Mouse (Mus musculus) CD4-positive, CD25-positive, alpha-beta regulatory T cell, adult 2 months (primary cell): Measurements from ENCODE around the gene Spsb4.

Experiments used
- DNase-seq: peaks from one replicate; pipeline ENCODE4 v3.0.0-alpha.2; 2012; ENCODE audit warnings: low read depth, low spot score

The Spsb4 gene

GRCm38 (mm10) chr9:97018677-97019147 is at the start of gene Spsb4:
Gene Spsb4 (minus strand): TSS chr9:97018843.
- DNase-seq, result no peak

DNA sequence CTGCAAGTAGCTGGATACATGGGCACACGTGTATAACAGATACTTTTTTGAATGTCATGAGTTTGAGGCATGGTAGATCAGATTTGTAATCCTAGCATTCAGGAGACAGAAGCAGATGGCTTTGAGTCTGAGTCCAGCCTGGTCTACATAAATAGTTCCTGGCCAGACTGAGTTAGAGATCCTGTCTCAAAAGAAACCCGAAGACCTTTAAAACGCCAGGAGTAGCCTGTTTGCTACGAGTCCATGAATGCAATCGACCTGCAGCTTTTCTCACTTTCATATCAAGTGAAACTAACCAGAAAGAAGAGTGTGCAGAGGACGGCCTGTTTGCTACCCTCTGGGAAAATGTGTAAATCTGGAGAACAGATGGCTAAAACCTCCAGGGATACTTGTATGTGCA is 49.1 kb upstream of the Spsb4 start:
- no peak for DNase-seq

DNA sequence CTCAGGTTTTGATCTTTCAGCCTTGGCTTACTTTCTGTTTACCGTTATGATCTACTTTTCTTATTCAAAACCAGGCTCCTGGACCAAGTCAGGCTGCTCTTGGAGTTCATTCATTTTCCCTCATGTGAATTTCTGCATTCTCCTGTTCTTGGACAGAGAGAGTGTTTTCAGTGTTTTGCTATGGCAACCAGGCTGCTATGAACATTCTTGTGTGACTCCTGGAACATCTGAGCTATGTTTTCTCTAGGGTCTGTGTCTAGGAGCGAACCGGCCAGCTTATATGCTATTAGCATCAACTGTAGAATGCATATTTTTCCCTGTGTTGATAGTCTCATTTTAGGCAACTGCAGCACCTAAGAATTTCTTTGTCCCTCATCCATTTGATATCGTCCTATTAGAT is 47.2 kb upstream of the Spsb4 start:
- DNase-seq, result no peak

- DNase-seq, result no peak
These were observed 46.6 kb upstream of the Spsb4 start for GRCm38 (mm10) chr9:97065216-97065615.

DNA sequence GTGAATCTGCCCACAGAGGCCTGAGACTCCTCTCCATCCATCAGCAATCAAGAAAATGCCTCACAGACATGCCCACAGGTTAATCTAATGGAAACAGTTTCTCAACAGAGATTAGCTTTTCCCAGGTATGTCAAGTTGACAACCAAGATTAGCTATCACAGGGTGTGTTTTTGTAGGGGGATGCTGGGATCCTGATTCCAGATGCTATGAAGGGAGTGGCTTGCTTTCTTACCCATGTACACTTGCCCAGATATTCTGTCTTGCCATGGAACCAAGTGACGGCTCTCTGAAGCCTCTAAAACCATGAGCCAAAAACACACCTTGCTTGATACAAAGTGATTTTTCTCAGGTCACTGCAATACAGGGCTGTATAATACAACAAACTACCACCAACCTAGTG is 45.5 kb upstream of the Spsb4 start:
- no peak for DNase-seq

DNA sequence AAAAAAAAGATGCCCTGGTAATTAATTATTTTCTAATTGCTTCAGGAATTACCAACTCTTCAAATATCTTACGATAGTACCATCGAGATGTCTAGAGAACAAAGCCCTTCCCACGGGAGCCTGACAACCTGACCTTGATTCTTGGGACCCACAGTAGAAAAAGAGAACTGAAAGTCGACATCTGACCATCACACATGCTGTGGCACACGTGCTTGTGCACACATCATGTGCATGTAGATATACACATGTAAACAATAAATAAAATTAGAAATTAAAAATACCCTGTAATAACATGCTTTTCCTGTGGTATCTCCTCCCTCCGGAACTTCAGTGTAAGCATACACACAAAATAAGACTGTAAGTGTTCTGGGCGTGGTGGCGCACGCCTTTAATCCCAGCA is 43.1 kb upstream of the Spsb4 start:
- DNase-seq, result no peak

- no peak for DNase-seq
These were observed 38.1 kb upstream of the Spsb4 start for GRCm38 (mm10) chr9:97056541-97057338.

DNA sequence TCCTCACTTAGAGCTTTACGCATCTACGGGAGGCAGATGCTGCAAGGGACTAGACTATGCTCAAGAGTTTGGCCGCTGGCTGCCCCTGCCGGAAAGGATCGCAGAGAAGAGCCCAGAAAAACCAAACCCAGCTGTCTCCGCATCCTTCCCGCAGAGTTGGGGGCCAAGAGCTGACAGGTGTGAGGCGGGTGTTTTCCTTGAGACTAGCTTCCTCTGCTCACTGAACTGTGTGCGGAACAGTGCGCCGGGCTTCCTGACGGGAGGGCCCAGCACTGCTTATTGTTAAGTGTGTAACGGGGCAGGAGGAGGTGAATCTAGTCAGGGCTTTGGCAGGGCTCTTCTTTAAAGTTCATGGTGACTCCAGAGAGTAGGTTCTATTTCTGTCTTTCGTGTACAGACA is 37.3 kb upstream of the Spsb4 start:
- DNase-seq, result no peak

GRCm38 (mm10) chr9:97051176-97051575 is 32.5 kb upstream of the Spsb4 start:
- no peak for DNase-seq

DNA sequence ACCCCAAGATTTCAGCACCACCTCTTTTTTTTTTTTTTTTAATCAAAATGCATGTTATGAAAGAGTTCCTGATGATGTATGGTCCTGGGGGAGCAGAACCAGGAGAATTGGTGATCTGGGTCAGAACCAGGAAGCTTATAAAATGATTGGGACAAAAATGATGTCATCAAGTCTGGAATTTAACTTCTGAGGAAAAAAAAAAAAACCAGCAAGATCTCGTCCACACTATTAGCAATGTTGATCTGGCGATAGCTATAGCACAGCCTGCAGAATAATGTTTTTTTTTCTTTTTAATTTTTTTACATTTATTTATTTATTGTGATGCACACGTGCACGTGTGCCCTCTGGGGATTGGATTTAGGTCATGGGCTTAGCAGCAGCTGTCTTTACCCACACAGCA is 27.6 kb upstream of the Spsb4 start:
- no peak for DNase-seq

GRCm38 (mm10) chr9:97041633-97042032 is 23.0 kb upstream of the Spsb4 start:
- no peak for DNase-seq

DNA sequence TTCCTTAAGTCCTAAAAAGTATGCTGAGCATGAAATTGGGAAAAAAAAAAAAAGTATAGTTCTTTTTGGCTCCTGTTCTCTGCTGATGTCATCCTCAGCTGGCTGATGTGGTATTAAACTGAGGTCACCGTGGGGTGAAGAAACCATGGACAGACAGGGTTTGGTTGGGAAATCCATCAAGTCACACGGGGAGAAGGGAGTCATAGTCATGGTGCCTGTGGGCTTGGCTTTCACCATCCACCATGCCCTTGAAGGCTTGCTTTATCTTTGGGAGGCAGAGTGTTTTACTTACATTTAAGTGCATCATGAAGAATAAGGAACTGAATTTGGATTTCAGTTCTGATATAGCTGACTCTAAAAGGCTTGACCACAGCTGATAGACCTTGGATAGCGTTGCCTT is 19.4 kb upstream of the Spsb4 start:
- no peak for DNase-seq

GRCm38 (mm10) chr9:97036656-97037055 is 18.0 kb upstream of the Spsb4 start:
- DNase-seq, result no peak

- no peak for DNase-seq
These were observed 8.7 kb upstream of the Spsb4 start for GRCm38 (mm10) chr9:97027361-97027760.

DNA sequence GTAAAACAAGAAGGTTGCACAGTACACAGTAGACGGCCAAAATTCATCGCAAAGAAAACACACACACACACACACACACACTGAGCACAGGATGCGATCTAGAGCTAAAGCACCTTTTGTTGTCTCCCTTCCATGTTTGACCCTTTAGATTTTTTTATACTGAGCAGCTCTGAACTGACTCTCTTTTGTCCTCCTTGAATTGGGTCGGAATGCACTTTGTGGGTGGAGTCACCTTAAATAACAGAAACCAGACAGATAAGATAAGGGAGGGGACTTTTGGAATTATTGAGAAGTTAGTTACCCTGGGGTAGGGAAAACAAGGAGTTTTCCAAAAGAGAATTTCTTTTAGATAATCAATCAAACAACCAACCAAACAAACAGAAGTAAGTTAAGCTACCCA is 7.4 kb upstream of the Spsb4 start:
- DNase-seq, result no peak

- DNase-seq, result no peak
These were observed 5.8 kb upstream of the Spsb4 start for GRCm38 (mm10) chr9:97024451-97024850.

DNA sequence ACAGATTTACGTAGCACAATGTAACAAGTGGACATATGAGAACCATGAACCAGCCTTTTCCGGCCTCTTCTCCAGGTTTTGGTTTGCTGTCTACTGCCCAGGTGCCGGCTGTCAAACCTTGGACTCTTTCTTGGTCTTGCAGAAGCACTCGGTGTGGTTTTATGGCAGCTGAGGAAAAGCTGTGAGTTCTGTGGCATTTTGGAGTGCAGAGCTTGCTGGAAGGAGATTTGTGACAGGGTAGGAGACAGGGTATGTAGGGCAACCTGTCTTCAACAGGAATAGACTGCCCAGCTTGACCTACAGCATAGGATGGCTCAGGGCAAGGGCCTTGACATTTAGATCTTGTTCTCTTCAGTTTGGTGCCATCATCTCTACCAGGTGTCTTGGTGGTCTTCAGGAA is 4.3 kb upstream of the Spsb4 start:
- DNase-seq, result no peak

DNA sequence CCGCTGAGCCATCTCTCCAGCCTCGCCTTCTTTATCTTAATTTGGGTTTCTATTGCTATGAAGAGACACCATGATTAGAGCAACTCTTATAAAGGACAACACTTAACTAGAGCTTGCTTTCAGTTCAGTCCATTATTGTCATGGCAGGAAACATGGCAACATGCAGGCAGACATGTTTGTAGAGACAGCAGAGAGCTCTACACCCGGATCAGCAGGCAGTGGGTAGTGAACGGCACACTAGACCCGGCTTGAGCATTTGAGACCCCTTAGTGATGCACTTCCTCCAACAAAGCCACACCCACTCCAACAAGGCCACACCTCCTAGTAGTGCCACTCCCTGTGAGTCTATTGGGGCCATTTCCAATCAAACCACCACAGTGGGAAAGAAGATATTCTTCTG is 3.7 kb upstream of the Spsb4 start:
- no peak for DNase-seq

GRCm38 (mm10) chr9:97020152-97020551 is 1.5 kb upstream of the Spsb4 start:
- DNase-seq, result no peak

DNA sequence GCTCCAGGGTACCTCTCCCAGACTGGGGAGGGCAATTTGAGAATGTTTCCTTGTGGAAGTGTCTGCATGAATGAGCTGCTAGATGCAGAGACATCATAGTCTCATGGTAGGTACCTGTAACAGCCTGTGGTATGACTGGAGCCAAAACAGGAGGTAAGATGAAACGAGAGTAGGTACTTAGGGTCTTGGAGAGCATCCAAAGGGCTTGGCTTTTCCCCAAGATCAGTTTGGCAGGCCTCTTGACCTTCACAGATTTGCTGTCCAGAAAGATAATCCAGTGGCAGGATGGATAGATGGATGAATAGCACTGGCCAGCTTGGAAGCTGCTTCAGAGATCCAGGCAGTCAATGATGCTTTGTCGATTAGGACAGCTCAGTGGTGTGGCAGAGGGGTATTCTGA is 1.0 kb upstream of the Spsb4 start:
- no peak for DNase-seq

DNA sequence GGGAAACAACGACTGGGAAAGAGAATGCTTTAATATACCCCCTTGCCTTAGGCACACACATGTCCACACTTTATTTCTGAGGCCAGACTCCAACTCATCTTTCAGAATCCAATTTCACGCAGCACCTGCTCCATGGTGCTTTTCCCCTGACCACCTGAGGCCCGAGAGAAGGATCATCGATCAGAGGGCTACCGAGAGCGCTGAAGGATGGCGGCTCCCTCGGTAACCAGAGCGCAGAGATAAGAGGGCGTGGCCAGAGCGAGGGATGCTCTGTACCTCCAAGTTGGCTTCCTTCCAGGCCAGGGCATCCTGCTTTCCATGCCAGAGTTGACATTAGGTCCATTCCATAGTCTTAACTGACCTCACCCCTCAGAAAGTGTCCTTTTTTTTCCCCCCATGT is 588 bp upstream of the Spsb4 start:
- DNase-seq, result no peak

DNA sequence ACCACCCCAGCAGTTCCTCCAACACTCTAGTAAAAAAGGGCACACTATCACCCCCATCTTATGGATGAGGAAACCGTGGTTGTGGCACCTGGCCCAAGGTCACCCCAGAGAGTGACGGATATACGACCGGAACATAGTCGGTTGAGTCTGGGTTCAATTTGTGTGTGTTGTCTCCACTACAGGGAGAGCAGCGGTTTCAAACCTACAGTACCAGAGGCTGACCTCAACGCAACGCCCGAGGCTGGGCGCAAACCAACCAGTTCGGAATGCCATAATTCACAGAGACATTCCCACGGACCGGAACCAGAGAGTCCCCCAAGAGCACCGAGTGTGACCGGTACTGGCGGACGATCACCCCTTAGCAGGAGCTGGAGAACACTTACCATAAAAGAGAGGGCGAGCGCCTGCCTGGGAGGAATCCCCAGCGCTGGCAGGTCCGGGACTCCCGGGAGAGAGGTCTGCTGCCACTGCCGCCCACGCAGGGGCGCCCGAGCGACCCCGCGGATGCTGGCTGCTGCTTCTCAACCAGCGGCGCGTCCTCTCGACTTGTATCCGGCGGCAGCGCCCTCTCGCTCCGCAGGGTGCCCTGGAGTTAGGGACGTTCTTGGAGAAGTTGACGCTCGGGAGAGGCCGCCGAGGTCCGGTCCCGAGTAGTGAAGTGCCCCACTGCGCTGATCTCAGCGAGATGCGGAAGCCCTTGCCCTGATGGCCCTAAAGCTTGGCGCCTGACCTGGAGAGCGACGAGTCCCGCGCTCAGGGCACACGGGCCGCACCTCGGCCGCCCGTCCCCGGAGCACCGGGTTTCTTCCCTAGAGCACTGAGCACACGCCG is 617 bp downstream of the Spsb4 start:
- DNase-seq, result peak; percentile 4
